Mouse (Mus musculus) heart, postnatal 25 days (tissue): Measurements from ENCODE around the gene Spc25. TPM values are rescaled to one million over a fixed set of nuclear protein-coding genes. Genes with fewer than 3 reads are reported as not detected.

Experiments
- DNase-seq: peaks from one replicate; pipeline ENCODE4 v3.0.0; 2022; ENCODE audit warnings: low spot score
- intact Hi-C: fragments of 180-260 bp; cut with DNase I; formaldehyde crosslinking; loops from one replicate; pipeline ENCODE4 v1.15.1; 2025
- total RNA-seq, 2 experiments: library from RNA; stranded (reverse); gene quantifications; 2 replicates each; pipeline ENCODE4 v1.2.3; 2021

Spc25 gene
- 1 to 10 TPM in 1 of 2 experiments, under 1 TPM in 1; 0.96 to 1.1 TPM for total RNA-seq

DNA sequence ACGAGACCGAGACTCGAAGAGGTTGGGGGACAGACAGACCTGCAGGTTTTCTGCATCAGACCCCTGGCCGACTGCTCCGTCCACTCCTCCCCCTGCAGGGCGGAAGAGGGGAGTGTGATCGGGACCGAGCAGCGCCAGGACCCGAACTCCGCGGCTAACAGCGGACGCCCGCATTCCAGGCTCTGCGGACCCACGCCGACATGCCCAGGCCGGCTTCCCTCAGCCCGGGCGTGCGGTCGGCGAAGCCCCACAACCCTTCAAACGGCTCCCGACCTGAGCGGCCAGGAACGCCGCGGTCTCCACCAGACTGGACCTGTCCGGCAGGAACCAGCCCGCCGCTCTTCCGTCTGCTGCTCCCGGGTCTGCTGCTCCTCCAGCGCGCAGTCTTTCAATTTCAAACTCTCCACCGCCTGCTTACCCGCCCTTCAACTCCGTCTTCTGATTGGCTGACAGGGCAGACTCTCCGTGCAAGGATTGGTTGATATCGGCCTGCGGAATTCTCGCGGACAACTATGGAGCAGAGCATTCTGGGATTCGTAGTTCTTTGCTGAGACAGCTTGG lies at the start of gene Spc25:
Spc25 (minus strand) TSS at position 404 of the 561 bp plus-strand sequence.
- intact Hi-C loops: loop anchor here (5.0 to 10.0 kb wide), 2 partner anchors 61 to 1644 kb away; no protein-coding TSS in a partner anchor
- peak; percentile 84 for DNase-seq

DNA sequence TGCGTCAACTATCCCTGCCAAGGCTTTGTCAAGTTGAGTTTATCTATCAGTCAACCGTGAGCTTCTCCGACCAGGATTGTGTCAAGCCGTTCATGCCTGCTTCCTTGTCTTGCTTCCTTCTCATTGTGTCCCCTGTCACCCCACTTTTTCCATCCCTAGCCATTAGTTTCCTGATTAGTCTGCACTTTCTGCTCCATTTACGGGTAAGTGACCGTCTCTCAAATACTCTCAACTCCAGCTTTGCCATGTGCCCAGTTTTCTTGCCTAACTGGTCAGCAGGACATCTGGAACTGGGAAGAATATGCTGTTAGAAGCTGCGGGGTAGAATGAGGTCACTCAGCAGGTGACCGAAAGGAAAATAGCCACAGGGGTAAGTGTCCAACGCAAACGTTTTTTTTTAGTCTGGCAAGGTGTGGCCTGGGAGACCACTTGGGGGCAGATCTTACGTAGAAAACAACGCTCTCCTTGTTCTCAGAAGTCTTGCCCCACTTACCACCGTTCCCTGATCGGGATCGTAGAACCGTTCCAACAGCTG lies 42.3 kb upstream of the Spc25 start:
- intact Hi-C loops: no loop called here
- no peak for DNase-seq

- intact Hi-C loops: no loop called here
- DNase-seq: no peak
Measured at GRCm38 (mm10) chr2:69247081-69247480, 41.1 kb upstream of the Spc25 start.

- DNase-seq: no peak
- intact Hi-C loops: no loop called here
Measured at GRCm38 (mm10) chr2:69244924-69245323, 38.9 kb upstream of the Spc25 start.

DNA sequence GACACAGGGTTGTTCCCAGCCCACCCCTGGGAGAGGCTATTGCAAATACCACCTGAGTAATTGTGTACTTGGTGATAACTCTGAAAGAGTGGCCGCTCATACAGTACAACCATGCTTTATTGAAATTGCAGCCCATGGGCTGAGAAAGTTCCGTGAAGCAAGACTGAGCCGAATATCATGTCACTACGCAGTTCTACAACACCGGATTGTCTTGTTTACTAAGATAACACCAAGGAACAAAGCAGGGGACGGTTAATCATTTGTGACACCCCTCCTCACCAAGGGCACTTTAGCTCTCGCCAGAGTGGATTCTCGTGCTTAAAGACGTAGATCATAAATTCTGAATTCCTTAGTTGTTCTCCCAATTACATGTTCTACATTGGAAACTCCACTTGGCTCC lies 33.3 kb upstream of the Spc25 start:
- intact Hi-C loops: no loop called here
- DNase-seq: no peak

DNA sequence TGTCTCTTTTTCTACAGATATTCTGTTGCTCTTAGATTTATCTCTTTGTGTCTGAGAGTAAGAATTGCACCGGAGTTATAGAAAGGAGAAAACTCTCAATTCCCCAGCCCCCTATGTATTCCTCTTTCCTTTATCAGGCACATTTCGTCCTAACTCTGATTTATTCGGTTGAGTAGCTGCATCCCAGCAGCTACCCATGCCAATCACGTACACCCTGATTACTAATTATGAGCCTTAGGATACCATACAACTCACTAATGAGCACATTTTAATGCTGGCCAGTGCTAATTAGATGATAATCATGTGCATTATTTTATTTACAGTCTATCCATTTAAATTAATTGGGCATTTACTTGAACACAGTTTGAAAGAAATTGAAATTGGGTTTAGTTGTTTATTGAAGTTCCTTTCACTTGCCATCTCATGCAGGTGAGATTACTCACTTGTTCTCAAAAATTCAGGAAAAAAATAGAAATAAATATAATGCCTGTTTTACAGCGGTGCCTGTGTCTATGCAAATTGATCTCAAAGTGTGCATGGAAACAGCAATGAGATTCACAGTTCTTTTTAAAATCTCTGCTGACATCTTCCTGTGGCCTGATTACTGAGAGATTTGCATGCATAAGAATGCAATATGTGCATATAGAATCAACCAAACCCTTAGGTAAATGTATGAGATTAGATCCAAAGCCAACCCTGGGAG lies 29.1 kb upstream of the Spc25 start:
- intact Hi-C loops: no loop called here
- DNase-seq: no peak

DNA sequence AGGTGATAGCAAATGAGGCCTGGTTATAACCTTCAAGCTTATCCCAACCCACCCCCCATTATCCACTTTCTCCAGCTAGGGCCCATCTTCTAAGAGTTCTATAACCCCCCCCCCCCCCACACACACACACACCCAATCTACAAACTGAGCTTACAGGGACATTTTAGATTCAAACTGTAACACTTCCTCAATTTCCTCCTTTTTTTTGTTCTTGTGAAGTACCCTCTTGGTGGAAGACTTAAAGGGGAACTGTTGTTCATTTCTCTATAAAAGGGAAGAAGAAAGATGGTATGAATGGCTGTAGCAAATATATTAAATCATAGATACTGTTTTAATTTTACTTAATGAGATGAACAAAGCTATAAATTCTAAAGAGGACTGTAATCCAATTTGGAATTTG lies 26.1 kb upstream of the Spc25 start:
- intact Hi-C loops: no loop called here
- DNase-seq: no peak

- intact Hi-C loops: no loop called here
- no peak for DNase-seq
Measured at GRCm38 (mm10) chr2:69230137-69230536, 24.1 kb upstream of the Spc25 start.

GRCm38 (mm10) chr2:69228635-69229034 lies 22.6 kb upstream of the Spc25 start:
- intact Hi-C loops: no loop called here
- no peak for DNase-seq

- intact Hi-C loops: no loop called here
- DNase-seq: no peak
Measured at GRCm38 (mm10) chr2:69226876-69227275, 20.9 kb upstream of the Spc25 start.

DNA sequence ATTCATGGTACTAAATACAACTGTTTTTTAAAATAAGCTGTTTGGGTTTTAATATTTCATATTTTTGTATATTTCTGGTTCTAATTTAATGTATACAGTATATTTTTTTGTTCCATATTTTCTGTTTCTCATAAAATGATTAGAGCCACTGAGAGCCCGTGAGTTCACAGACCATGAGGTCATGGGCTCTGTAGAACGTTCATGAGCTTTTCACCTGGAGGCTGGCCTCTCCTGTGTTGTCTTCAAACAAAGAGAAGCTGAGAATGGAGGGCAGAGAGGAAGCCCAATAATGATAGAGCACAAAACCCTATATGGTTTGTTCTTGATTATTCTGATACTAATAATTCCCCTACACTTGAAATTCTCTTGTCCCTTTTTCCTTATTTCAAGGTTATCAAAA lies 18.7 kb upstream of the Spc25 start:
- no peak for DNase-seq
- intact Hi-C loops: no loop called here

GRCm38 (mm10) chr2:69222815-69223214 lies 16.8 kb upstream of the Spc25 start:
- intact Hi-C loops: no loop called here
- no peak for DNase-seq

- DNase-seq: no peak
- intact Hi-C loops: no loop called here
Measured at GRCm38 (mm10) chr2:69221868-69222416, 15.9 kb upstream of the Spc25 start.

GRCm38 (mm10) chr2:69215242-69215641 lies 9.2 kb upstream of the Spc25 start:
- intact Hi-C loops: no loop called here

GRCm38 (mm10) chr2:69212652-69213051 lies 6.7 kb upstream of the Spc25 start:
- intact Hi-C loops: no loop called here
- no peak for DNase-seq

More at GRCm38 (mm10) chr2:69215242-69215641, 9.2 kb upstream of the Spc25 start:
- DNase-seq: no peak

- no peak for DNase-seq
- intact Hi-C loops: no loop called here
Measured at GRCm38 (mm10) chr2:69210773-69211172, 4.8 kb upstream of the Spc25 start, which contains the start of gene G6pc2. G6pc2 (plus strand) TSS chr2:69211073.

DNA sequence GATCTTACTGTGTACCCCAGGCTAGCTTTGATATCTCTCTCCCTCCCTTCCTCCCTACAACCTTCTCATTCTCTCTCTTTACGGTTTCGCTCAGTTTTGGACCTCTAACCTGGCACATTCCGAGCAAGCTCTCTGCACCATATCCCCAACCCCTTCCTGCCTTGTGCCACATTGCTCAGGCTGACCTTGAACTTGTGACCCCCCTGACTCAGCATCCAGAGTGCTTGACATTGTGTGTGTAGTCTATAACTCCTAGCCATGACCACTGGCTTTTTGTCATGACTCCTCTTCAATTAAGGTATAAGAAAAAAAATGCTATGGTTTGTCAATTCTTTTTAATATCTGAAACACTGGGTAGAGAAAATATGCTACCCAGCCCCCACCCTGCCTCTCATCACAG lies 3.7 kb upstream of the Spc25 start:
- no peak for DNase-seq
- intact Hi-C loops: loop anchor here (5.0 to 10.0 kb wide), 2 partner anchors 65 to 1647 kb away; no protein-coding TSS in a partner anchor

DNA sequence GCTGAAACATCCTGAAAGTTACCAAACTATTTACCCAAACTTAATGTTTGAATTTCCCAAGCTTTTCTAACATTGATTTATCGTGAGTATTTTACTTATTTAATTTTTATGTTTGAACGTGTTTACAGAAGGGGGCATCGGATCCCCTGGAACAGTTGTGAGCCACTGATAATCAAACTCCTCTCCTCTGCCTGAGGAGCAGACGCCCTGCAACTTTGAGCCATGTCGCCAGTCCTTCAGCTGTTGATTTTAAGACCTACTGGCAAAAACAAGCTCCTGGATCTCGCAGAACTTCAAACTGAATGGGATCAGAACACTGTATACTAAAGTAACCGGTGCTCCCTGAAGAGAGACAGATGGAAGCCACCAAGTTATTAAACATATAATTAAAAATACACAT lies 529 bp upstream of the Spc25 start:
- intact Hi-C loops: loop anchor here (5.0 to 10.0 kb wide), 2 partner anchors 62 to 1644 kb away; no protein-coding TSS in a partner anchor
- no peak for DNase-seq

DNA sequence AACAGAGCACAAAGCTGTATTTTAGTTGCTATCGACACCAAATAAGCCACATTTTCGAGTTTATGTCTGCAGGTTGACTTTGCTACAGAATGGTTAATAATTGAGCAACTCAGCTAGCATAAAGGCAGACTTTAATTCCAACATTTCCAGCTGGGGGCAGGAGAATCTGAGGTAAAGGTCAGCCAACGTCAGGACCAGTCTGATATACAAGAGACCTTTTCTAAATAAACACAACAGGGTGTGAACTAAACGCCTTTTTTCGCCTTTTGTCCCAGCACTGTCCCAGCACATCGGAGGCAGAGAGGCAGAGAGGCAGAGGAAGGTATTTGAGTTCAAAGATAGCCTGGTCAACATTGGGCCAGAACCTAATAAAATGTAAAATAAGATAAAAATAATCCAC lies 809 bp downstream of the Spc25 start:
- intact Hi-C loops: loop anchor here (5.0 to 10.0 kb wide), 2 partner anchors 60 to 1643 kb away; no protein-coding TSS in a partner anchor
- DNase-seq: no peak

GRCm38 (mm10) chr2:69193555-69193954 lies 12.4 kb downstream of the Spc25 start:
- intact Hi-C loops: no loop called here
- DNase-seq: no peak

- intact Hi-C loops: no loop called here
Measured at GRCm38 (mm10) chr2:69191059-69191458, 14.9 kb downstream of the Spc25 start.

More at GRCm38 (mm10) chr2:69191059-69191458, 14.9 kb downstream of the Spc25 start:
- no peak for DNase-seq
